Mouse (Mus musculus): ENCODE data around the gene Slc12a9. TPM values are rescaled to one million over a fixed set of nuclear protein-coding genes. Genes with fewer than 3 reads are reported as not detected.
"Not testable (repeated sequence)": the region's sequence is repeated elsewhere in the genome, so short reads cannot be mapped to it uniquely, and the experiment has no call there.

Gene Slc12a9
- polyA plus RNA-seq, 1 experiment from 2014 or later: 13.0 TPM

DNA sequence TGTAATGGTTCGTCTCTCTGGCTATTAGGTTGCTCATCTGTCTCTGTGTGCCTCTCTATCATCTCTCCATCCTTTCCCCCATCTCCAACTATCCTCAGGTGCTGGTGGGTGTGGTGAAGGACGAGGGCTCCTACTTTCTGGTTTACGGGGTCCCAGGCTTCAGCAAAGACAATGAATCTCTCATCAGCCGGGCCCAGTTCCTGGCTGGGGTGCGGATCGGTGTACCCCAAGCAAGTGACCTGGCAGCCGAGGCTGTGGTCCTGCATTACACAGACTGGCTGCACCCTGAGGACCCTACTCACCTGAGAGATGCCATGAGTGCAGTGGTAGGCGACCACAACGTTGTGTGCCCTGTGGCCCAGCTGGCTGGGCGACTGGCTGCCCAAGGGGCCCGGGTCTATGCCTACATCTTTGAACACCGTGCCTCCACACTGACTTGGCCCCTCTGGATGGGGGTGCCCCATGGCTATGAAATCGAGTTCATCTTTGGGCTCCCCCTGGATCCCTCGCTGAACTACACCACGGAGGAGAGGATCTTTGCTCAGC is 41.9 kb downstream of the Slc12a9 start:
- 79% methylated on average over 15 of the region's 15 CpGs for WGBS
- ATAC-seq (ENCODE audit: insufficient read depth, low FRiP score, low read depth): no peak
- Histone ChIP-seq H3K4me3 (replicated peaks) (no peak overlapping the region), H3K27me3 (replicated peaks) (peaks cover 33% of the 10 kb centered on the region), H3K36me3 (peaks cover 12% of the 10 kb centered on the region), H3K4me1 (peaks cover 44% of the 10 kb centered on the region), H3K27ac (no peak overlapping the region), H3K4me2 (no peak overlapping the region), H3K9ac (no peak overlapping the region), H3K9me3 (no peaks in the 10 kb centered on the region)

DNA sequence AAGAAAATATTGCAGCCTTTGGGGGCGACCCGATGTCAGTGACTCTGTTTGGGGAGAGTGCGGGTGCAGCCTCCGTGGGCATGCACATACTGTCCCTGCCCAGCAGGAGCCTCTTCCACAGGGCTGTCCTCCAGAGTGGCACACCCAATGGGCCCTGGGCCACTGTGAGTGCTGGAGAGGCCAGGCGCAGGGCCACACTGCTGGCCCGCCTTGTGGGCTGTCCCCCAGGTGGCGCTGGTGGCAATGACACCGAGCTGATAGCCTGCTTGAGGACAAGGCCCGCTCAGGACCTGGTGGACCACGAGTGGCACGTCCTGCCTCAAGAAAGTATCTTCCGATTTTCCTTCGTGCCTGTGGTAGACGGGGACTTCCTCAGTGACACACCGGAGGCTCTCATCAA is 42.7 kb downstream of the Slc12a9 start:
- peaks cover 4% of the 10 kb centered on the region for H3K36me3 ChIP-seq
- no peak overlapping the region for H3K27ac ChIP-seq
- 22% methylated on average over 15 of the region's 15 CpGs for WGBS
- H3K9ac ChIP-seq: no peak overlapping the region
- H3K27me3 ChIP-seq (replicated peaks): peaks cover 33% of the 10 kb centered on the region
- no peaks in the 10 kb centered on the region for H3K9me3 ChIP-seq
- peaks cover 44% of the 10 kb centered on the region for H3K4me1 ChIP-seq
- H3K4me2 ChIP-seq: no peak overlapping the region
- no peak overlapping the region for H3K4me3 ChIP-seq (replicated peaks)
- peak; percentile 42; the same call in 1 of the 2 replicates for ATAC-seq (ENCODE audit: insufficient read depth, low FRiP score, low read depth)

DNA sequence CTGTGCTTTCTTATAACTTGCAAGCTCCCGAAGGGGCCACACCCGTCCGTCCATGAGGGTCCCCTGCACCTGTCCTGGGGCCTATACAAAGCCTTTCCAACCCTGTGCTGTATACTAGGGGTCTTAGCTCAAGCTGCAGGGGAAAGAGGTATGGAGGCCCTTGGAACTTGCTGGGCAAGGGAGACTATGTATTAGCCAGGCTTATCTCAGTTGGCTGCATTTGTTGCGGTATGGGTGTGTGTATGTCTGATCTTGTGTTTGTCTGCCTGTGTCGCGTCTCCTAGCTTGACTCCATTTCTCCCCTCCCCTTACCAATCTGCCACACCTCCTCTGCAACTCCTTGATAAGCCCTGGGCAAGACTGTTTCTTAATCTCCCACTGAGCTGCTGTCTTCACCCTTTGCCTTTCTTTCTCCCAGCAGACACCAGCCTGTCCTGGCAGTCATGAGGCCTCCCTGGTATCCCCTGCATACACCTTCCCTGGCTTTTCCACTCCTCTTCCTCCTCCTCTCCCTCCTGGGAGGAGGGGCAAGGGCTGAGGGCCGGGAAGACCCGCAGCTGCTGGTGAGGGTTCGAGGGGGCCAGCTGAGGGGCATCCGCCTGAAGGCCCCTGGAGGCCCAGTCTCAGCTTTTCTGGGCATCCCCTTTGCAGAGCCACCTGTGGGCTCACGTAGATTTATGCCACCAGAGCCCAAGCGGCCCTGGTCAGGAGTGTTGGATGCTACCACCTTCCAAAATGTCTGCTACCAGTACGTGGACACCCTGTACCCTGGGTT is 43.6 kb downstream of the Slc12a9 start:
- Histone ChIP-seq H3K9me3 (no peaks in the 10 kb centered on the region), H3K4me3 (replicated peaks) (peak overlapping the region; percentile 43; the same call in 1 of the 2 replicates), H3K27me3 (replicated peaks) (peaks cover 33% of the 10 kb centered on the region), H3K4me2 (peak overlapping the region; percentile 69), H3K36me3 (no peaks in the 10 kb centered on the region), H3K4me1 (peaks cover 37% of the 10 kb centered on the region), H3K9ac (no peak overlapping the region), H3K27ac (0 out of 2 replicates have a peak overlapping the region, but pooled peaks have one; percentile 49)
- WGBS: 45% methylated on average over 13 of the region's 13 CpGs
- peak; percentile 52 for ATAC-seq (ENCODE audit: insufficient read depth, low FRiP score, low read depth)

DNA sequence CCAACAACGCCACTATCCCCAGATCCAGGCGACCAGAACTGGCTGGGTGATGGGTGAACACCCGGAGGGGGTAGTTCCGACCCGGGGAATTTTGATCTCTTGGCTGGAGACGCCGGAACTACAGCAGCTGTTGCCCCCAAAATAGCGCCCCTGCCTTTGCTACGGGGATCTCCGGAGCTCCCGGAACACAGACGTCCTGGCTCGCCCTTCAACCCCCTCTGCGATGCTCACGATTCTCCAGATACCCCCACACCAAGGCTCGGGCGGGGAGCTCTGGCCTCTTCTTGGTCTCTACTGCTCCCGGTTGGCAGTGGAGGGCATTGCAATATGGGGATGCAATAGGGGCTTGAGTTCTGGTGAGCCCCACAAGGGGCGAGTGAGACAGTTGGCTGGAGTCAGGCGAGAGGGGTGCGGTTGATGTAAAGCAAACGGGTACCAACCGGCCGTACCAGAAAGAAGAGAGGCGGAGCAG is 44.4 kb downstream of the Slc12a9 start:
- H3K4me1 ChIP-seq: peaks cover 32% of the 10 kb centered on the region
- H3K27me3 ChIP-seq (replicated peaks): peaks cover 33% of the 10 kb centered on the region
- H3K9ac ChIP-seq: no peak overlapping the region

DNA sequence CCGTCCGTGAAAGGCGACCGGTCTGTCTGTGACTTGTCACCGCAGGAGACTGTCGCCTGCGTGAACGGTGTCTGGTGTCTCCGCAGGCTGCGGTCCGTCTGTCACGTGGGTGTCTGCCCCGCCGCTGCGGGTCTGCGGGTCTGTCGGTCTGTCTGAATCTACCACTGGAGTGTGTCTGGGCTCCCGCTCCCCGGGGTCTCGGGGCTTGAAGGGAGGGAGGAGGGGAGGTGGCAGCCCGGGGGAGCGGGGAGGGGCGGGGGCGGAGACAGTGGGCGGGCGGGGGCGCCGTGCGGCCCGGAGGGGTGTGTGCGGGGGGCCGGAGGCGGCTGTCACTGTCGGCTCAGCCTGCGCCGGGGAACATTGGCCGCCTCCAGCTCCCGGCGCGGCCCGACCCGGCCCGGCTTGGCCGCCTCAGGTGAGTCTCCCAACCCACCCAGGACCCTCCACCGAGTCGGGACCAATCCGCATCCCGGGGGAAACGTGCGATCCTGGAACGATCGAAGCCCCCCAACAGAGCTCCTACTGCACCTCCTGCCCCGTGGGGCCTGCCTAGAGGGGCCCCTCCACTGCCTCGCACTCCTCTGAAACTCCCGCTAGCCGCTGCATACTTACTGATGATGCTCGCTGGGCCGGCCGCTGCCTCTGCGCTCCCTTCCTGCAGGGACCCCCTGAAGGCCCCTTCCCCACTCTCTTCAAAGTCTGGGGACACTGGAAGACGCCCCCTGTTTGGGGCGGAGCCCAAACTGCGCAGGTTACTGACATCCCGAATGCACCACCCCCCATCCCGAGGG is 45.2 kb downstream of the Slc12a9 start:
- Histone ChIP-seq H3K27ac (no peak overlapping the region), H3K4me1 (peaks cover 28% of the 10 kb centered on the region), H3K4me3 (replicated peaks) (peak overlapping the region; percentile 43), H3K9ac (peak overlapping the region; percentile 26), H3K9me3 (no peaks in the 10 kb centered on the region), H3K27me3 (replicated peaks) (peaks cover 33% of the 10 kb centered on the region), H3K36me3 (no peaks in the 10 kb centered on the region), H3K4me2 (peak overlapping the region; percentile 69)
- under 1% methylated on average over 61 of the region's 65 CpGs for WGBS
- ATAC-seq (ENCODE audit: insufficient read depth, low FRiP score, low read depth): no peak

More for the DNA sequence above, 44.4 kb downstream of the Slc12a9 start:
- Histone ChIP-seq H3K36me3 (no peaks in the 10 kb centered on the region), H3K27ac (no peak overlapping the region), H3K4me2 (peak overlapping the region; percentile 69), H3K4me3 (replicated peaks) (peak overlapping the region; percentile 43), H3K9me3 (no peaks in the 10 kb centered on the region)
- ATAC-seq (ENCODE audit: insufficient read depth, low FRiP score, low read depth): no peak
- 4% methylated on average over 25 of the region's 25 CpGs for WGBS

DNA sequence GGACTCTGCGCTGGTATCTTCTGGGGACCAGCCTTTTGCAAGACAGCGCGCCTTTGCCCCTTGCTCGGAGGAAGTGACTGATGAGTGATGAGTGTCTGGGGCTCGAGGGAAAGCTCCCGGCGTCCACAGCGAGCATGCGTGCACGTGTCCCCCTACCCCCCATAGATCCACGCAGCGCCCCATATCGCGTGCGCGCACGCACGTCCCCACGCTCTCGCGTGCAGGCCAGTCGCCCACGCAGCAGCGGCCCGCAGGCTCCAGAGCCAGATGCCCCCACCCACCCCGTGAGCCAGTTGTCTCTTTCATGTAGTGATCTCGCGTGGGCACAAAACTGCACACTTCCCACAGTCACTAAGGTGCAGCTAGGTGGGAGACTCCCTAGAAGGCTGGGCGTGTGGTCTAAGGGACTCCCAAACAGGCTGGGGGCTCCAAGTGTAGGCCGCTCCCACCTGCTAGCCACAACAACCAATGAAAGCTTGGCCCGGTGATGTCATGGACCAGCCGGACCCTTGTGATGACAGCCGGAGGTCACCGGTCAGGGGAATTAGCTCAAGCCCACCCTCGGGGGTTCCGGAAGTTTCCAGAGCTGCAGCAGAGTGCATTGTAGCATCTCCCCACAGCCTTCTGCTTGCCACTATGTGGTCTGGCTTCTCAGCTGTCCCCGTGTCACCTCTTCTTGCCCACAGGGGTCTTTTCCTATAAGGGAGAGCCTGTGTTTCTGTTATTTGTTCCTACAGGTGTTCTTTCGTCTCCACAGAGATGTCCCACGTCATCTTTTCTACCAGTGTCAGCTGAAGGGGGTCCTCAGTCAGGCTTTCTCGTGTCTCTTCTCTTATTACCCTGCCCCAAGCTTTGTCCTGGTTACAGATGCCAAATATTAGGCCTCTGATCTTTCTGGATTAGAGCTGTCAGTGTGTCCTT is 46.1 kb downstream of the Slc12a9 start, which contains the start of gene Ache:
Gene Ache (plus strand): TSS at position 488 of the 921 bp plus-strand sequence.
- 3% methylated on average over 40 of the region's 40 CpGs for WGBS
- H3K27ac ChIP-seq: no peak within 1 kb of the TSS
- H3K9ac ChIP-seq: peak within 1 kb of the TSS; percentile 26
- H3K4me1 ChIP-seq: peaks cover 25% of the 10 kb centered on the region
- H3K36me3 ChIP-seq: no peaks in the 10 kb centered on the region
- ATAC-seq (ENCODE audit: insufficient read depth, low FRiP score, low read depth): no peak
- peak within 1 kb of the TSS; percentile 69 for H3K4me2 ChIP-seq
- H3K4me3 ChIP-seq (replicated peaks): peak within 1 kb of the TSS; percentile 43
- no peaks in the 10 kb centered on the region for H3K9me3 ChIP-seq
- H3K27me3 ChIP-seq (replicated peaks): peaks cover 33% of the 10 kb centered on the region

DNA sequence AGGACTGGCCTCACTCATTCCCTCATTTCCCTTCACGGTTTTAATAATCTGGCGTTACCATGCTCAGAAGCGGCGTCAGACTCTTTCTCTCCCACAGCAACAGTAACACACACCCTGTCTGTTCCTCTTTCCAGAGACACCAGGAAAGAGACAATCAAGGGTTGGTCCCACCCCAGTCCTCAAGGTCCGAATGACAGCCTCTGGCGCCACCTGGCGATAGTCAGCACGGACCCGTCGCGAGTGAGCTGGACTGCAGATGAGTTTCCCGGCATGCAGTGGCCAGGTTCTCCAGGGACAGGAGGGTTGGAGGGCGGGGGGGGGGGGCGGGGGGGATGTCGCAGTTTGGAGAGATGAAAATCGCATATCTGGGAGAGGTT is 46.8 kb downstream of the Slc12a9 start:
- Histone ChIP-seq H3K36me3 (no peaks in the 10 kb centered on the region), H3K9me3 (no peaks in the 10 kb centered on the region), H3K4me1 (peaks cover 25% of the 10 kb centered on the region), H3K4me2 (peak overlapping the region; percentile 69), H3K27me3 (replicated peaks) (peaks cover 33% of the 10 kb centered on the region), H3K9ac (no peak overlapping the region), H3K27ac (no peak overlapping the region), H3K4me3 (replicated peaks) (peak overlapping the region; percentile 35)
- no peak for ATAC-seq (ENCODE audit: insufficient read depth, low FRiP score, low read depth)
- WGBS: under 1% methylated on average over 16 of the region's 16 CpGs

DNA sequence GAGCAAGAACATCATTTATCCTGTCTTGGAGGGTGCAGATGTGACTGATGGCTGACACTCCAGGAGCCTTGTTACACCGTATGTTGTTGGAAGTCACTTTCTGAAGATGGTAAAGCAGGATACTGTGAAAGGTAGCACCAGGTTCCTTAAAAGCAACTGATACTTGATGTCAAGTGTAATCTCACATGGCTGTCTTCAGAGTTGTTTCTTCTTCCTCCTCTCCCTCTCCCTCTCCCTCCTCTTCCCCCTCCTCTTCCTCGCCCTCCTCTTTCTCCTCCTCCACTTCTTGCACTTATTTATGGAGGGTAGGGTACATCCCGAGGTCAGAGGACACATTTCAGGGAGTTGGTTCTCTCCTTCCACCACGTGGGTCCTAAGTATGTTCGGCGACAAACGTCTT is 47.4 kb downstream of the Slc12a9 start:
- H3K9me3 ChIP-seq: no peaks in the 10 kb centered on the region
- H3K4me3 ChIP-seq (replicated peaks): no peak overlapping the region
- H3K27me3 ChIP-seq (replicated peaks): peaks cover 33% of the 10 kb centered on the region
- H3K27ac ChIP-seq: no peak overlapping the region
- no peak overlapping the region for H3K4me2 ChIP-seq
- H3K36me3 ChIP-seq: no peaks in the 10 kb centered on the region
- no peak for ATAC-seq (ENCODE audit: insufficient read depth, low FRiP score, low read depth)
- no peak overlapping the region for H3K9ac ChIP-seq
- peaks cover 25% of the 10 kb centered on the region for H3K4me1 ChIP-seq
- 30% methylated on average over 7 of the region's 7 CpGs for WGBS

DNA sequence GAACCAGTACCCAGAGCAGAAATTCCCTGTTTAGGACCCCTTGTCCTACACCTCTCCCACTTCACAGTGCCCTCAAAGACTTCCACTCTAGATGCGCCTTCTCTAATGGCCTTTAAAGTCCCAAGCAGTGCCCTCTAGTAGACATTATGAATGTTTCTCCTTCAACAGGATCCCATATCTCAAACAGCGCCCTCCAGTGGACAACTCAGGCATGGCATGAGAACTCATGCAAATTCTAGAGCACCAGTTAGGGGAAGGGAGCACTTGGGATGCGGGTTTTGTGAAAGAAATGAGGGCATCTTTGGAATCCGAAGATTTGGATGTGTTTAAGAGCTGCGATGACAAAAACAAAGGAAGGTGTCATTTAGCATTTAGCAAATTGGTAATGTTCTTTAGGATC is 48.4 kb downstream of the Slc12a9 start:
- H3K4me1 ChIP-seq: peaks cover 25% of the 10 kb centered on the region
- H3K9me3 ChIP-seq: no peaks in the 10 kb centered on the region
- peaks cover 26% of the 10 kb centered on the region for H3K27me3 ChIP-seq (replicated peaks)
- H3K4me3 ChIP-seq (replicated peaks): no peak overlapping the region
- H3K36me3 ChIP-seq: no peaks in the 10 kb centered on the region
- WGBS: 65% methylated on average over 5 of the region's 5 CpGs
- ATAC-seq (ENCODE audit: insufficient read depth, low FRiP score, low read depth): no peak
- no peak overlapping the region for H3K4me2 ChIP-seq
- H3K27ac ChIP-seq: no peak overlapping the region
- H3K9ac ChIP-seq: no peak overlapping the region

DNA sequence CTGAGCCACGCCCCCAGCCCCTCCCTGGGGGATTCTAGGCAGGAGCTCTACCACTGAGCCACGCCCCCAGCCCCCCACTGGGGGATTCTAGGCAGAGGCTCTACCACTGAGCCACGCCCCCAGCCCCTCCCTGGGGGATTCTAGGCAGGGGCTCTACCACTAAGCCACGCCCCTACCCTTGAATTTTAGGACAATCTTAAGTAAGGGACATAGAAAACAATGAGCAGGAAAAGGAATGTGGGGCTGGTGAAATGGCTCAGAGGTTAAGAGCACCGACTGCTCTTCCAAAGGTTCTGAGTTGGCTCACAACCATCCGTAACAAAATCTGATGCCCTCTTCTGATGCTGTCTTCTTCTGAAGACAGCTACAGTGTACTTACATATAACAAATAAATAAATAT is 49.0 kb downstream of the Slc12a9 start:
- not testable (repeated sequence) for H3K9ac ChIP-seq; H3K4me3 ChIP-seq (replicated peaks); H3K4me2 ChIP-seq; H3K27ac ChIP-seq; H3K36me3 ChIP-seq; ATAC-seq (ENCODE audit: insufficient read depth, low FRiP score, low read depth); H3K9me3 ChIP-seq
- Histone ChIP-seq H3K4me1 (peaks cover 23% of the 10 kb centered on the region), H3K27me3 (replicated peaks) (peaks cover 21% of the 10 kb centered on the region)
- WGBS: 82% methylated on average over 6 of the region's 6 CpGs
